Mouse (Mus musculus): ENCODE results near the gene Bhlha15.

The Bhlha15 gene

GRCm38 (mm10) chr5:144189950-144190583 is at the start of gene Bhlha15:
Bhlha15 (plus strand) TSS chr5:144190286.
- in situ Hi-C loops (cut with MboI, MseI): no loop called here

DNA sequence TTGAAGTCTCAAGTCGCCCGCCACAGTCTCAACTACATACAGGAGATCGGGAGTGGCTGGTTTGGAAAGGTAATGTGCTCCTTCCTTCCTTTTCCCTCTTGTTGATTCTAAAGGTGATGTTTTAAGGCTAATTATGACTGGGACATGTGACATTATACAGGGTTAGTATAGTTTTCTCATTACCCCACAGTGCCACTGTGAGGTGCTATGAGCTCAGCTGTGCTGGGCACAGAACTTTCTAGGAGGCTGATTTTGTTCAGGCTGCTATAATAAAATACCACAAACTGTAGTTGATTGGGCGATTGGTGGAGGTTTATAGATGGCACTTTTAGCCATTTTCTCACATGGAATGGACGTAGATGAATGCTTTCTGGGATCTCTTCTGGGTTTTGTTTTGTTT is 46.6 kb upstream of the Bhlha15 start:
- in situ Hi-C loops (cut with MboI, MseI): no loop called here

GRCm38 (mm10) chr5:144146898-144147297 is 43.2 kb upstream of the Bhlha15 start:
- in situ Hi-C loops (cut with MboI, MseI): no loop called here

DNA sequence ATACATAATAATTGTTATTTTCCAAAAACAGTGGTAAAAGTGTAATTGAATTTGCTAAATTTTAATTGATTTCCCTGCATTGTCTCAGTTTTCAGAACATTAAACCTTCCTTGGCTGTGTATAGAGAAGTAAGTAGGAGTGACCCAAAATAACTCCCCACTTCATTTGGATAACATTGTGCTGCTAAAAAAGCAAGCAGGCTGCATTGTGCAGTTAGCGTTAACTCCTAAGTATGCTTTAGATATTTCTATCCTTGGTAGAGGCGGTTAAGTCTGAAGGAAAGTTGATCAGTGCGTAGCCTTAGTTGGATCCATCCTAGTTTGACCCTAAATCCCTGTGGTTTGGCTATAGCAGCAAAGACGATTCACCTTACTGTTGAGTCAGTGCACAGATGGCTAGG is 40.6 kb upstream of the Bhlha15 start:
- in situ Hi-C loops (cut with MboI, MseI): no loop called here

DNA sequence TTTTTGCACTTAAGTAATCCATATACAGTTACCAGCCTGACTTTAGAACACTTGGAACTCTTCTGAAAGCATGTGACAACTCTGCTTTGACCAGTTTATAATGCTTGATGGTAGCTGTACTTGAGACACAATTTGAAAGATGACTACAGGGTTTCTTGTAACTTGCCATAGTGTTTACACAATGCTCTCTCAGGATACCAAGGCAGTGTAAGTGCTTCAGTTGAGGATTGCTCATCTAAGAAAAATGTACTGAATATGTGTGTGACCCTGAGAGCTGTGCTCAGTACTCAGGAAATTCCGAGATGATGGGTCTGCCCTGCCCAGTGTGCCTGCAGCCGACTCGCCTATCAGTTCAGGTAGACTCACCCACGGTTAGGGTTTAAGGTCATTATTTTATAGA is 38.8 kb upstream of the Bhlha15 start:
- in situ Hi-C loops (cut with MboI, MseI): no loop called here

DNA sequence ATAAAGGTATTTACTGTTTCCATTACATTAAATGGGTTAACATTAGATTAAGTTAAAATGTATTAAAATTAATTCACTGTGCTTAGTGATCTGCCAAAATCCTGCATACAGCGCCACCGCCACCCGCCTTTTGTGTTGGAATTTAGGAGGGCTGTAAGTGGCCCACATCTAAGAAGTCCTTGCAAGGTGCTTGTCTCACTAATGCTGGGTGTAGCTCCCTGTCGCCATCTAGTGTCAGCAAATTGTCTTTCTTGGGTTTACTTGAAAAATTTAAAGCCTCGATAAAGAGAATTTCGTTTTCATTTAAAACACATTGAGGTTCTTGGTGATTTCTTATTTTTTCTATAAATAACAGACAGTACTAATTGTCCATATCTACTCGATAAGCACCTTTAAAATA is 35.6 kb upstream of the Bhlha15 start:
- in situ Hi-C loops (cut with MboI, MseI): no loop called here

DNA sequence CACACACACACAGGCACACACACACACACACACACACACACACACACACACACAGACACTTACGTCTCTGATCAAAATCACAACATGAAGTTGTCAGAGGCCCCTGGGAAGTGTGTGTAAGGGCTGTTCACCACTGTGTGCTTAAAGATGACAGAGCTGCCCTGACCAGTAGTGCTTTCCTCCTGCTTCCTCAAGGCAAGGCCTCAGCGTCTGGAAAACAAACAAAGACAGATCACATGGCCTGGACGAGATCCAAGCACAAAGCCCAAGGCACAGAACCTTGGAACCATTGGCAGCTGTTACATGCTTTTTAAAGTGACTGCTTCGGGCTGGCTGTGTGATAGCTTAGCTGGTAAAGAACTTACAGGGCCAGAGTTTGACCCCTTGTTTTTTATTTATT is 31.5 kb upstream of the Bhlha15 start:
- in situ Hi-C loops (cut with MboI, MseI): loop anchor here (5.0 kb wide), 1 partner anchor 116 kb away; no protein-coding TSS in a partner anchor

DNA sequence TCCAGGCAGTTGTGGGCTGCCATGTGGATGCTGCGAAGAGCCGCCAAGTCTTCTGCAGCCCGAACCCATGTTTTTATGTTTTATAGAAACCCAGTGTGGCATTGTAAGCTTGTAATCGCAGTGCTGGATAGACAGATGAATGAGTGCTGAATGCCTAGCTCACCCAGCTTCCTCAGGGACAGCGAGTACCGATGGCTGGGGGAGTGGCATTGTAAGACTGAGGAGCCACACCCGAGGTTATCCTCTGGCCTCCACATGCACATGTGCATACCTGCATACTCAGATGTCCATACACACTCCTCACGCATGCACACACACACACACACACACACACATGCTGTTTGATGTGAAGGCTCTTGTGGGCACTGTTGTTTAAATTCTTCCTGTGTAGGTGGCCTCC is 30.9 kb upstream of the Bhlha15 start:
- in situ Hi-C loops (cut with MboI, MseI): loop anchor here (5.0 kb wide), 1 partner anchor 117 kb away; no protein-coding TSS in a partner anchor

DNA sequence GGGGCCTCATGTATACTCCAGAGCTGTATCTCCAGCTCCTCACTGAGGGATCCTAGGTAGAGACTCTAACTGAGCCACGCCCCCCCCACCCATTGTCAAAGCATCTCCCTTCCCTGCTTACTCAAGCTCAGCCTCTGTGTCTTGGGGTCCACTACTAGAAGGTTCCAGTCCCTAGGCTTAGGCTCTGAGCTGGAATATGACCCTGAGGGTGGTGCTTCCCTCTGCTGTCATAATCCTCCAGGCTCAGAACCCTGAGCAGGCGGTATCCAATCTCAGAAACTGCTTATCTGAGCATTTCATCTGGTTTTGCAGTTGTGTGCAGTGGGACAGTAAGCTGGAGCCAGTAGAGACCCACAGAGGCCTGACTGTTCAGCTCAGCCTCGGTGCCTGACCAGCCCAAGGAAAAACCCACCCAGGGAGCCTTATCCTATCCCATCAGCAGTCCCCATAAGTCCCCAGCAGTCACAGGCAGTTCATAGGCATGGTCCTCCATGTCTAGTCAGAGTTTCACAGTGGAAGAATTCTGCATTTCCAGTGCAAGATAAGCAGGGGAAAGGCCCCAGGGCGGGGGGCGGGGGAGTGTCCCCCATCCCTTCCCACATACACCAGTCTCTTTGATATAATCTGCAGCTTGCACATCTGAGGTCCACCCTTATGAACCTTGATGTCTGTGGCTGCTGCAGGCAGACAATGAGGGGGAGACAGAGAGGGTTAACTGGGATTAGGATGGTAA is 27.8 kb upstream of the Bhlha15 start:
- in situ Hi-C loops (cut with MboI, MseI): no loop called here

- in situ Hi-C loops (cut with MboI, MseI): no loop called here
Measured at GRCm38 (mm10) chr5:144162813-144163517, 27.1 kb upstream of the Bhlha15 start.

GRCm38 (mm10) chr5:144165756-144166155 is 24.3 kb upstream of the Bhlha15 start:
- in situ Hi-C loops (cut with MboI, MseI): no loop called here

DNA sequence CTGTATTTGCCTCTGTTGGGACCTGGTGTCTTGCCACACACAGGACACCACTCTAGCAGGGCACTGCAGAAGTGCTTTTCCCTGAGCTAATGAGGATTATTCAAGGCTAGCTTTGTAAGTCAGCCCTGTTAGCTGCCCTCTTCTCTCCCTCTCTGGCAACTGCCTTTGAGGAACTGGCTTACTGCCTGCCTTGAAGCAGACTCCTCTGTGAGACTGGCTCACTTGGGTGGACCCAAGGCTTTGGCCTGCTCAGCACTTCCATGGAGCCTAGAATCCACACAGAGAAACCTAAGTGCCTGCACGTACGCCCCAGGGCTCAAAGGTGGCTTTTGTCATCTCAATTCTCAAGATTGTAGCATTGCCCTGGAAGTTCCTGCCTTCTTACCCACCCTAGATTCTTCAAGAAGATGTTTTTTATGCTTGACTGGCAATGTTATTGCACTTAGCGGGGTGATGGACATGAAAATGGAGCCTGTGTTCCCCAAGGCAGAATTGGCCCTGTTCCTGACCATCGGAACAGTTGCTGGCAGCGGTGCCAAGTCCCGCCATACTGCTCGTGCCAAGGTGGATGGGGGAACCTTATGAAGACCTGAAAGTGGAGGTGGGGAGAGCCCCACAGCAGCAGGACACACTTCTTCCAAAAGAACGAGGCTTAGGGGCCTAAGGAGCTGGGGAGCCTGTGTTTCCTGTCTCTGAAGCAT is 20.7 kb upstream of the Bhlha15 start:
- in situ Hi-C loops (cut with MboI, MseI): no loop called here

DNA sequence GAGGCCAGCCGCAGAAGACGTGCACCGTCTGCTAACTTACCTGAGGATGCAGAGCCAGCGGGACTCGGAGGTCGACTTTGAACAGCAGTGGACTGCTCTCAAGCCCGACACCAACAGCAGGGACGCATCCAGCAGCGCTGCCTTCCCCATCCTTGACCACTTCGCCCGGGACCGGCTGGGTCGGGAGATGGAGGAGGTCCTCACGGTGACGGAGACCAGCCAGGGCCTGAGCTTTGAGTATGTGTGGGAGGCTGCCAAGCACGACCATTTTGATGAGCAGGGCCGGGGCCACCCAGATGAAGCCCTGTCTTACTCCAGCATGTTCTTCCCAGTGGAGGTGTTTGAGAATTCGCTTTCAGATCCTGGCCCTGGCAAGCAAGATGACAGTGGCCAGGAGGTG is 16.4 kb upstream of the Bhlha15 start:
- in situ Hi-C loops (cut with MboI, MseI): no loop called here

DNA sequence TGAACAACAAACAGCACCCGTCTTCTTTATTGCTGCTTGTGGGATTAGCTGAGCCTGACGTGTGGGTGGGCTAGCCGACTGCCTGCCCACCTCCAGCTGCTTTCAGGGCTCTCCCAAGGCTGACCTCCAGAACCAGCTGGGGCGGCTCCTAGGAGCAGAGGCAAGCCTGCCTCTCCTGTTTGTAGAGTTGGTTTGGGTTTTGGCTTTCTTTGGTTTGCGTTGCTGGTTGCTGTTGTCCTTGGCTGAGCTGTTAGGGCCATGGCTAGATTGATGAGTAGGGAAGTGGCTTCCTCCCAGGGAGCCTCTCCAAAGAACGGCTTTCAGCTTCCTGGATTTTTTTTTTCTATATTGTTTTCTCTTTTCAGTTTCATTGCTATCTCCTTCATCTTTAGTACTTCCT is 11.9 kb upstream of the Bhlha15 start:
- in situ Hi-C loops (cut with MboI, MseI): no loop called here

- in situ Hi-C loops (cut with MboI, MseI): no loop called here
Measured at GRCm38 (mm10) chr5:144181249-144181648, 8.8 kb upstream of the Bhlha15 start.

GRCm38 (mm10) chr5:144182542-144183247 is 7.4 kb upstream of the Bhlha15 start:
- in situ Hi-C loops (cut with MboI, MseI): no loop called here

GRCm38 (mm10) chr5:144183248-144183559 is 6.9 kb upstream of the Bhlha15 start:
- in situ Hi-C loops (cut with MboI, MseI): no loop called here

DNA sequence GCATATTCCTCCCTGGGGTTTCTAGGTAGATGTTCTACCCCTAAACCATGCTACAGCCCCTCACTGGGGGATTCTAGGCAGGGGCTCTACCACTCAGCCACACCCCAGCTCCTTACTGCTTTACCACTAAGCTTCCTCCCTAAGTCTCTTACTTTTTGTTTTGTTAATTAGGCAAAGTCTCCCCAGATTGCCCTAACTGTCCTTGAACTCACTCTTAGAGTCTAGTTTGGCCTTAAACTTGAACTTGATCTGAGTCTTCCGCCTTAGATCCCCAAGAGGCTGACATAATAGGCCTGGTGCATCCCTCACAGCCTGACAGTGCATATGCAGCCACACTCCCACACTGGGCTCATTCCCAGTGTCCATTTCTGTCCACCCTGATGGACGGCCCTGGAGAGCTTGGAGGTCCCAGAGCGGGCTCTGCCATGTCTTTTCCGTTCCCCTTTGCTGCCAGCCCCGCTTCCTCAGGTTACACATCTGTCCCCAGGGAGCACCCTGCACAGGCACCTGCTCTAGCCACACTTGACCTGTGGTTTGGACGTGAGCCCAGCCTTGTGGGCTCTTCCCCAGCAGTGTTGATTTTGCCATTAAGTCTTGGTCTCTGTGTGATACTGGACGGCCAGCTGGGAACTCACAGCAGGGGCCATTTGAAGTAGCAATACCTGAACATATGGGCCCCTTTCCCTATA is 6.3 kb upstream of the Bhlha15 start:
- in situ Hi-C loops (cut with MboI, MseI): no loop called here

GRCm38 (mm10) chr5:144184350-144185045 is 5.6 kb upstream of the Bhlha15 start:
- in situ Hi-C loops (cut with MboI, MseI): no loop called here

DNA sequence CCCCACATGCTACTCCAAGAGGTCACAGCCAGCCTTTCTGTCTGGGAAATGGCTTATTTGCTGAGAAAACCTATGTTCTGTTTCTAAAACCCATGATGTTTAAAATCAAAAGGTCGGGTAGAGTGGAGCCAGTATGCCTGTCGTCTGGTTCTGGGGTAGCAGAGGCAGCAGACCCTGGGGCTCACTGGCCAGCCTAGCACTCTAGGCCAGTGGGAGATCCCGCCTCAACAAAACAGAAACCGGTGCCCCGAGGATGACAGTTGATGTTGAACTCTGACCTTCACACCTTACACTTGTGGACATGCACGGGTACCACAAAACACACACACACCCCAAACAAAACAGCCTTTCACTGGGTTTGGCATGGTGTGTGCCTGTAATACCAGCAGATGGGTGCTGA is 1.7 kb upstream of the Bhlha15 start:
- in situ Hi-C loops (cut with MboI, MseI): no loop called here

Measured in T-helper 2 cell (primary cell).